12 mouse cellular contexts compared by ENCODE assay signal in the genomic region with DNA sequence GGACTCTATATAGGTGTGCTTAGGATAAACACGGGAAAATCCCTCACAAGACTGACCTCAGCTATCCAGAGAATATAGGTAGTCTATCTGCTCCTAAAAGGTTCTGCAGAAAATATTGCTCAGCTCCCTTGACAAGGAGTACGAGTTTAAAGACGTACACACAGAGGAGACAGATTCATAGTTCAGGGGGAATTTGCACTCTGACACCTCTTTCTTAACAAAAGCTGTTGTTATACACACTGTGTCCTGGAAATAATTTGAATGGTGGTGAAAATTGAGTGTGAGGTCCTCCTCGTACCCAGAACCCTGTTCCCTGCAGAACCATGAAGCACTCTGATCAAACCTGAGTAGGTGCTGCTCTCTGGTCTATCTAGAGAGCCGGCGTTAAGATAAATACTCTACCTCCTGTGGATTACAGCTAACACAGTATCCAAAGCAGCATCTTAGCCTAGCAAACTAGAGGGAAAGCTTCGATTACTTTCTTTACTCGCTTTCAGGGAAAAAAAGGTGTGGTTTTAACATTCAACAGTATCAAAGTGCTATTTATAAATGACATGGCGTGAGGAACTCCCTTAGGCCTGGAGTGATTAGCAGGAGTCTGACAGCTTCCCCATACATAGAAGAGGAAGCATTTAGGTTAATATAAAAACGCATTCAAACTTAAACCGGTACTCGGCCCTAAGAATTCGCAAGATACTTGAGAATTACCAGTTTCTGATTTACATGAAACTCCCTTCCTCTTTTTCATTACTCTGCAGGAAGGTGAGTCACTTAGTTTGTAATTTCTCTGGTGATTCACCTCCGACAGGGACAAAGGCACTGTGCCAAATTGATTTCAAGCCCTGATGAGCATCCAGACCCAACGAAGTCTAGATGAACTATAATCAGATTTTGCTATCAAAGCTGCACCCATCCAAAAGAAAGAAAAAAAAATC. TPM values are rescaled to one million over a fixed set of nuclear protein-coding genes. Genes with fewer than 3 reads are reported as not detected.
DNase-seq lines count a peak whose midpoint lies in the region; ATAC-seq lines count a peak whose summit lies in the region.
"Had no signal": no experiment of that assay in that cellular context is flagged by ENCODE, and none has a peak within 500 bp of the region (broad histone marks: within the 10 kb centered on the region; RNA-seq: fewer than 3 reads in every experiment).

No protein-coding gene starts in this region.

- no peaks in the 10 kb centered on the region for H3K9me3 ChIP-seq in heart, embryonic 12.5 days (replicated peaks)
- H3K9me3 ChIP-seq: heart, embryonic 15.5 days; limb, embryonic 15.5 days; midbrain, embryonic 10.5 days had no signal

- peaks cover 13% of the 10 kb centered on the region for H3K4me1 ChIP-seq in heart, embryonic 12.5 days (replicated peaks)
- H3K4me1 ChIP-seq: limb, embryonic 15.5 days; midbrain, embryonic 10.5 days had no signal

- H3K36me3 ChIP-seq in heart, embryonic 12.5 days = no peaks in the 10 kb centered on the region
- H3K36me3 ChIP-seq: heart, embryonic 15.5 days; limb, embryonic 15.5 days; midbrain, embryonic 10.5 days had no signal

- H3K4me2 ChIP-seq in heart, embryonic 12.5 days = no peak overlapping the region
- H3K4me2 ChIP-seq: heart, embryonic 15.5 days; limb, embryonic 15.5 days had no signal

- 51% methylated on average over 15 of the region's 15 CpGs for WGBS in heart, embryonic 12.5 days

- peaks cover 11% of the 10 kb centered on the region for H3K27me3 ChIP-seq in heart, embryonic 12.5 days (replicated peaks)
- H3K27me3 ChIP-seq: limb, embryonic 15.5 days had no signal

- DNase-seq in heart, adult 8-10 months (ENCODE audit: low spot score) = peak; percentile 4
- DNase-seq in 416B (ENCODE audit: low read depth) = peak; percentile 96
- DNase-seq in adrenal gland, adult 8-10 months = peak; percentile 26
- DNase-seq in induced T-regulatory cell, adult 2 months (ENCODE audit: low read depth) = peak; percentile 69
- DNase-seq in testis, postnatal 10 days (ENCODE audit: low spot score) = no peak
- no peak for DNase-seq in right cerebral cortex, adult 18-20 months
- no peak for DNase-seq in thymus, postnatal 4 days
- DNase-seq: kidney, adult 18-20 months had no signal

- H3K9ac ChIP-seq in heart, embryonic 12.5 days = no peak overlapping the region
- H3K9ac ChIP-seq: heart, embryonic 15.5 days; limb, embryonic 15.5 days had no signal

- ATAC-seq in heart, embryonic 12.5 days (ENCODE audit: insufficient number of reproducible peaks, low FRiP score) = no peak

- H3K27ac ChIP-seq in heart, embryonic 12.5 days (ENCODE audit: poor library complexity, severe bottlenecking) = no peak overlapping the region
- H3K27ac ChIP-seq: heart, embryonic 15.5 days; limb, embryonic 15.5 days; midbrain, embryonic 10.5 days had no signal

- no peak overlapping the region for H3K4me3 ChIP-seq in heart, embryonic 12.5 days
- H3K4me3 ChIP-seq: heart, embryonic 15.5 days; limb, embryonic 15.5 days; midbrain, embryonic 10.5 days had no signal

RNA-seq across cellular contexts. Expression of a gene that starts 4.0 kb away (rescaled TPM):
- total RNA-seq in heart, adult 8-10 months (2022) = not detected
- not detected in 2 replicates for polyA plus RNA-seq in heart, embryonic 12.5 days (2016; fragmentation: Nextera tagmentation; extraction: Ambion mirVana)
- total RNA-seq in adrenal gland, adult 8-10 months (2022) = not detected
- polyA plus RNA-seq: heart, embryonic 15.5 days; midbrain, embryonic 10.5 days had no signal

RNA-seq across cellular contexts. Expression of a gene that starts 11.5 kb away (rescaled TPM):
- total RNA-seq in heart, adult 8-10 months (2022) = 1 to 10 TPM in 2 of 4 experiments, under 1 TPM in 2; 0.41 to 1.2 (median 0.78) TPM
- 11.2 and 12.0 TPM in 2 replicates for polyA plus RNA-seq in heart, embryonic 12.5 days (2016; fragmentation: Nextera tagmentation; extraction: Ambion mirVana)
- 1 to 10 TPM in 3 of 4 experiments, under 1 TPM in 1; 0.66 to 1.7 (median 1.3) TPM for total RNA-seq in adrenal gland, adult 8-10 months (2022)

Comparison
In these comparisons a context has a peak if more than half of its experiments do, and no peak if none do; other contexts are left out.
1. DNase-seq: peak in heart, adult 8-10 months (single experiment), 416B (single experiment), adrenal gland, adult 8-10 months (single experiment) and induced T-regulatory cell, adult 2 months (single experiment); none in testis, postnatal 10 days (single experiment), right cerebral cortex, adult 18-20 months (single experiment) and thymus, postnatal 4 days (single experiment).